Mouse (Mus musculus) MN1 (cell line): Measurements from ENCODE around the gene Gm21095.
"Not testable (repeated sequence)": the region's sequence is repeated elsewhere in the genome, so short reads cannot be mapped to it uniquely, and the experiment has no call there.

ENCODE experiments used
- DNase-seq: peaks from one replicate; pipeline ENCODE4 v3.0.0-alpha.2; 2016; ENCODE audit warnings: low spot score

Gene Gm21095

DNA sequence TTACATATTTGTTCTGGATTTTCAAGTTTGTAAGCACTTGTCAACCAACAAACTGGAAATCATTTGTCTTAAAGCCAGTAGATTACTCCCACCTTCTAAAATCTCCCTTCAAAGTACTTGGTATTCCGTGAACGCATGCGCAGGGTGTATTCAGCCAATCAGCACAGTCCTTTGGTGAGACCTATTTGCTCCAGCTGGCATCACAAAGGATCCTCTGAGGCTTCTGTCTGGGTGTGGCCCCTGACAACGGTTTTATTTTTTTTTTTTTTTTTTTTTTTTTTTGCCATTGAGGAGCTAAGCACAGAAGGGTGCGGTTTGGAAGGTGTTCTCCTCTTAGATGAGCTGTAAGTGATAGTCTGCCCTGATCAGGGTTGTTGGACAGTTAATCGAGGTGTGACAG is at the start of gene Gm21095:
Gene Gm21095, plus strand, starts transcription at position 301 of the 400 bp plus-strand sequence.
- not testable (repeated sequence) for DNase-seq
